Mouse (Mus musculus): ENCODE results near the gene Stpg3.

DNA sequence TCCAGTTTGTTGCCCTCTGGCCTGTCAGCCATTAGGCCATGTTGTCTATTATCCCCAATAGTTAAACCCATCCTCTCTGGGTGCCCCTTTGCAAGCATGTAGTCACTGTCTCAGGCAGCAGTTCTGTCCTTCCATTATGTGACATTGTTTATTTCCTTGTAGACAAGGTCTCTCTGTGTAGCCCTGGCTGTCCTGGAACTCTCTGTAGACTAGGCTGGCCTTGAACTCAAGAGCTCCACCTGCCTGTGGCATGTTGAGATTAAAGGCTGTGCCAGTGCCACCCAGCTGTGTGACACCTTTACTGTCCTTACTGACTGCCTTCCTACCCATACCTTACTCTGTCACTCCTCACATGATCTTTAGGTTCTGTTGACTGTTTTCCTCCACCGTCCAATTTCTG lies 37.9 kb upstream of the Stpg3 start:
- no peak for TF ChIP-seq CTCF (IDR thresholded peaks at IDR 0.05; ENCODE audit: extremely low read depth, insufficient read depth, low read length)
- TF ChIP-seq POLR2A (IDR thresholded peaks at IDR 0.05; ENCODE audit: extremely low read depth, insufficient read depth, low read length), result no peak

All from cortical plate, adult 2 months (tissue).